Mouse (Mus musculus) WW6 (cell line): ENCODE measurements around the gene Alpk1.

Experiments
- DNase-seq: peaks from one replicate; pipeline ENCODE4 v3.0.0-alpha.2; 2013; ENCODE audit warnings: low read depth, low spot score

The Alpk1 gene

DNA sequence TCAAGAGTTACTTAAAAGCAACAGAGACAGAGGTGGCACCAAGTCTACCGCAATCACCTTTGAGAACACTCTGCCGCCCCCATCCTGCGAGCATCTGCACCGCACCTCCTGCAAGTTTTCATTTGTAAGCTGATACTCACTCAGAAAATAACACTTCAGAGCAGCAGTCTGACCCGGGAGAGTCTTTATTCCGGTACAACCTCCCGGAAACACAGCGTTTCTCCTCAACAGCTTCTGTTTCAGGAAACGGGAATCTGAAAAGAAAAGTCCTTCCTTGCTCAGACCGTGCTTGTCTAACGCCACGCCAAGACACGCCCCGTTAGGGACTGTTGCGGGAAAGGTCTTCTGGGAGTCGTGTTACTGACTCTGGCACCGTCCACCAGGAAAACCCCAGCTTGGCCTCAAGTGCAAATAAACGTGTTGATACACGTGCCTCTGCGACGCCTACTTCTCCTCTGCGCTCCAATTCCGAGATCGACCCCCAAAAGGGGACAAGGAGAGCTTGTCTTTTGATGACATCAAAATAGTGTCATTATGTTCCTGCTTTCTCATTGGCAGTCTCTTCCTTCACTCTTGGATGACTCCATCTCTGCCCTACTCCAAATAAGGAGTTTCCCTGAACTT lies at the start of gene Alpk1:
Gene Alpk1 (minus strand): TSS at position 507 of the 624 bp plus-strand sequence.
- no peak for DNase-seq

- DNase-seq: no peak
Observed at GRCm38 (mm10) chr3:127827123-127827522, 46.8 kb upstream of the Alpk1 start.

DNA sequence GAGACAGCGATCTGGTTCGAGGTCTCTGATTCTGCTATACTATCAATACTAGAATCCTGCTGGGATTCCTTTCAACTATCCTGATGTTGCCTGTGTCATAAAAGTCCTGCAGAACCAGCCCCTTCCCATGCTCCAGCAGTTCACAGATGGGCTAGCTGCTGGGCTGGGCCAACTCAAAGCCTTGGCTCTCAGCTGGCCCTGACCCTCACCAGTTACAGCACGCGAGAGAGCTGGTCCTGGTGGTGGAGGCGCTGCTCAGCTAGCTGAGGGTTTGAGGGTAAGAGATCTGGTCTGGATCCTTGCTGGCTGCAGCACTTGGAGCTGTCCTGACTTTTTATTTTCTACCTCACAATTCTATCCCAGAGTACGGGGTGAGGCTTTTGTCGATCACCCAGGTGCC lies 46.2 kb upstream of the Alpk1 start:
- no peak for DNase-seq

DNA sequence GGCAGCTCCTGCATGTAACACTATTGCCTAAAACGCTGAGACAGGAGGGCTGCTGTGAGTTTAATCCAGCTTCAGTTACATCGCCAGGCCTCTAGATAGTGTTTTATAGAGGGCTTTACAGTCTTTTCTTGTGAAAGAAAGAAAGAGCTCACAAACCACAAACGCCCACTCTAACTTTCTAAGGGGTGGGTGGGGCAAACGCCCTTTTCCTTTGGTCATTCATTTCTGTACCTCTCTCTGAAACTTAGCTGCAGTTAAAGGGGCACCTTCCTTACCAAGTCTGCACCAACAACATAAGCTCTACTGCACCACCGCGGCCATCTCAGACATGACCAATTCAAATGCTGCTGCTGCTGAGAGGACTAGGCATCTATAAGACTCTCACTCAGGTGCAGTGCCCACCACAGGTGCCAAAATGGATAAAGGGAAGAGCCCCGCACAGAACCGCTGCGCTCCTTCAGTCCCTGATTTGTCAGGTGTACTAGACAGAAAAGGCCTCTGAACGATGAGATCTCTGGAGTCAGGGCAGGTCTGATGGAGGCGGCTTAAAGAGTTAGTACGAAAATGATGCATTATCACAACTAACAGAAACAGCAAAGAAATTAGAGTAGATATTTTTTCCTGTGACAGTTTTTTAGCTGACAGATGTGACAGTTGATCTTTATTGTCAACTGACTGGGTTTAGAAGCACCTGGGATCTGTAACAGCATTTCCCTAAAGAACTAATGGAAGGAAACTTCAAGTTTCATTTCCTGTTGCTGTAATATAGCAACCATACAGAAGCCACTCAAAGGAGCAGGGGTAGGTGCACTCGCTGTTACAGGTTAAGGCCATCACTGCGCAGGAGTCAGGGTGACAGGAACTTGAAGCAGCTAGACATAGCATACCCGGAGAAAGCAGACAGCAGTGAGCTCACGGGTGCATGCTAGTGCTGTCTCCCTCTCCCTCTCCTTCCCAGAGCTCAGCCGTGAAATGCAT lies 43.8 kb upstream of the Alpk1 start:
- no peak for DNase-seq

GRCm38 (mm10) chr3:127821209-127821608 lies 40.9 kb upstream of the Alpk1 start:
- no peak for DNase-seq

- no peak for DNase-seq
Observed at GRCm38 (mm10) chr3:127820400-127820799, 40.1 kb upstream of the Alpk1 start.

DNA sequence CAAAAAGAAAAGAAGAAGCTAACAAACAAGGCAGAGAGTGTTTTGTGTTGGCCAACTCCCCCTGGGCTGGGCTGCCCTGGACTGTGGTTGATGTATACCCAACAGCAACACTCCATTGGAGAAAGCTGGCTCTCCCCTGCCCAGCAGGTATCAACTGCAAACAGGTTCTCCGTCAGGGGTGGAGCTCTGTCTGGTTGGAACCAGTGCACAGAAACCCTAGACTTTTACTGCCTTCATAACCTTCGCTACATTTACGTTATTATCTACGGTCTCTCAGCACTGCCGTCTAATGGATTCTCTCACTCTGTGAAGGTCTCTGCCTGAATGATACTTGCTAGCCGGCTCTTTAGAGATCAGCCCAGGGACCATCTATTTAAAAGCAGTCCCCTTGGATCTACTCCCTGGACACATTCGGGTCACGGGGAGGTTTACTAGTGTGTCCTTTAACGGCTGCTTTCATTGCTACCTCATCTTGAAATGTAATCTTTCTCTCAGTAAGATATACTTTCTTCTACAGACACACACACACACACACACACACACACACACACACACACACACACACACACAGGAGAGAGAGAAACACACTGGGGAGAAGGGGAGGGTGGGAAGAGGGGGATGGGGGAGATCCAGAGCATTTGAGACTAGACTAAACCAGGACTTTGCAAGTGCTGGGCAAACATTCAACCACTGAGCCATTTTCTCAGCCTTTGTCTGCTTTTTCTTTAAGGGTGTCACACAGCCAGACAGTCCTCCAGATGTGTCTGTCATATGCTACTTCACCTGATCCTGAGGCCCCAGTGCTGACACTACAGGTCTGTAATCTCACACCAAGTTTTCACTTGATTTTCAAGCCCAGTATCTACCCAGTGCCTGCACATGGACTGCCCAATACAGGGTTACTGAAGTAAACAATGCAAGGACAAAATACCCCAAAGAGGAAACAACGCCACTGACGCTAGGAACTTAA lies 38.7 kb upstream of the Alpk1 start:
- no peak for DNase-seq

DNA sequence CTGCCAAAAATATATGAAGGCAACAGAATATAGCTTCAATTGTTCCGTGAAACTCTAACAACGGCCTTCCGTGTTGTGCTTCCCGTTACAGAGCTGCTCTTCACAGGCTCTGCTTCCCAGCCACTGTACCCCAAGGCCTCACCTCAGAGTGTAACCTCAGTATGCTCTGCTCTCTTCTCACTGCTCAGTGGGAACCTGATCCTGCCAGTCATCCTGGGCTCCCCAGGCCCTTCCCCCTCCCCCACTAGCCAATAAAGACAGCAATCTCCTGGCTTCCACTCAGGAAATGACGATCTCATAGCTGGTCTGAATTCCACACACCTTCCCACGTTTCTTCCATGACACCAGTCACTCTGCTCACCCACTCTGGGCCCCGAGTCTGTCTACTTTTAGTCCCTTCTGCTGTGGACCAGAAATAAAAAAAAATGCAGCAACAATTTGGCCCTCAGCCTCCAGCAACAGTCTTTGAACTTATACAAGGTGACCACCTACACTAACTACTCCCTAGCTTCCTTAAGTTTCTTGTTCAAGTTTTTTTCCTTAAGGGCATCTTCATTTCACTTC lies 36.9 kb upstream of the Alpk1 start:
- DNase-seq: no peak

GRCm38 (mm10) chr3:127809103-127809502 lies 28.8 kb upstream of the Alpk1 start:
- DNase-seq: no peak

DNA sequence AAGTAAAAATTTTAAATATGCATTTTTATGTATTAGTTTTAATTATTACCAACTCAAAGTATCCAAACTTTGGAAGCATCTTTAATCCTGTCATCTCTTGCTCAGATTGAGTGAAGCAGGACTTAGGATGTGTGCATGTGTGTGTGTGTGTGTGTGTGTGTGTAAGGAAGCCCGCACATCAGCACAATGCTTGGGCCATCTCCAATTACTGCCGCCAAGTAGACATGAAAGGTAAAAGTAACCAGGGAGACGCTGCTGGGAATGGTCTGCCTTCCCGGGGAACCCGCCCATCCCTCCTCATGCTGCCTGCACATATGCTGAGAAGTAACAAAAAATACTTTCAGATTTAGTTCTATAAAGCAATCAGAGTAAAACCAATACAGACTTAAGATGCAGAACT lies 27.5 kb upstream of the Alpk1 start:
- DNase-seq: no peak

GRCm38 (mm10) chr3:127805991-127806390 lies 25.7 kb upstream of the Alpk1 start:
- no peak for DNase-seq

DNA sequence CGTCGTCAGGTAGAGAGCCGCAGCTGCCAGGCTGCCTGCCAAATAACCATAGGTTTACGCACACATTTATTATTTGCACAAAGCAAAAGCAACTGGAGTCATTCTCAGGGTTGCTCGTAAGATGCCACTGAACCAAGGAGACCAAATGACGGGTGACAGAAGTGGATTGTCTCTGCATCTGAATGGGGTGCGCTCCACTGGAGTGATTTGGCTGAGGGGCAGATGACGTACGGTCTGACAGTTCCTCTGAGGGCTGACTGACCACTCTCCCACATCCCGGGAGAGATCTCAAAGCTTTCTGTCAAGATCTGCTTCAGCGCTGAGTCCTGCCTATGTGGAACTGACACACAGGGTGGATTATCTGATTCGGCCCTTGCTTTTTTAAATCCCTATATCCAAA lies 24.7 kb upstream of the Alpk1 start:
- no peak for DNase-seq

DNA sequence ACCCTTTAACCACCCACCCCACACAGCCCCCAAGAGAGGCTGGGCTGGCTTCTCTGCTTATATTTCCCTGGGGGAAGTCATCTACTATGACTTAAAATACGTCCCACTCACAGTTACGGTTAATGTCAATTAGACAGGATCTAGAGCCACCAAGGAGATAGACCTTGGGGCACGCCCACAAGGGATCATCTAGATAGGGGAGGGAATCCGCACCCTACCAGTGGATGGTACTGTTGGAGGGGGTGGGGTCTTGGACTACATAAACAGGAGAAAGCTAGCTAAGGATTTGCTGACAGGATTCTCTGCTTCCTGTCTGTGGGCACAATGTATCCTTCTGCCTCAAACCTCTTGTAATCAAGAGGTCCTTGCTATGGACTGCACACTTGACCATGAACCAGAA lies 24.1 kb upstream of the Alpk1 start:
- no peak for DNase-seq

GRCm38 (mm10) chr3:127802814-127803213 lies 22.5 kb upstream of the Alpk1 start:
- no peak for DNase-seq

DNA sequence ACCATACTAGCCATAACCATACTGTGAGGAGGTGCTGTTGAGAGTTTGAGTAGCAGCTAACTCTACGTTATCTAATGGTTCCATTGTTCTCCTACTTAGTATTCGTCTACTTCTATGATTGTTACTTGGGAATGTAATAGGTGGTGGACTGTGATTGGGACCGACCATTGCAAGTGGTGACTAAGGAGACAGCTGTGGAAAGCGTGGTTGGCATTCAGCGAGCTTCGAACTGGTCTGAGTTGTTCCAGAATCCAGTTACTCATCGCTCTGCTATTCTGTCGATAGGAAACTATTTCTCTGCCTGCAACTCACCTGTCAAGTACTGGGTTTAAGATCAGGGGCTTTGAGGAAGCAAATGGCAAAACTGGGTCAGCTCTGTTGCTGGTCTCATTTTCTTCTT lies 20.8 kb upstream of the Alpk1 start:
- no peak for DNase-seq

DNA sequence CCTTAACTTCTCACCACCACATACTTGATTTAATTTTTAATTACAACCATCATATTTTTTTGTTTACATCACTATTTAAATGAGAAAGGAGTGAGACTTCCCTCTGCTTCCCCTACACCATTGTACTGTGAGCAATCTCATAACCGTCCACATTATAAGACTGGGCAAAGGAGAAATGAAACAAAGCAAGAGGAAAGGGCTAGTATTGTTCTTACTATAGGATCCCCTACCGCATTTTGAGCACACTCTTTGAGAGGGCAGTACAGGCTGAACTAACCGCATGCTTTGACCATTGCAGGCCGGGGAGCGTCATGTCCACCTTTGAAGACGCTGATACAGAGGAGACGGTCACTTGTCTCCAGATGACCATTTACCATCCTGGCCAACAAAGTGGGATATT lies 15.9 kb upstream of the Alpk1 start:
- DNase-seq: no peak

DNA sequence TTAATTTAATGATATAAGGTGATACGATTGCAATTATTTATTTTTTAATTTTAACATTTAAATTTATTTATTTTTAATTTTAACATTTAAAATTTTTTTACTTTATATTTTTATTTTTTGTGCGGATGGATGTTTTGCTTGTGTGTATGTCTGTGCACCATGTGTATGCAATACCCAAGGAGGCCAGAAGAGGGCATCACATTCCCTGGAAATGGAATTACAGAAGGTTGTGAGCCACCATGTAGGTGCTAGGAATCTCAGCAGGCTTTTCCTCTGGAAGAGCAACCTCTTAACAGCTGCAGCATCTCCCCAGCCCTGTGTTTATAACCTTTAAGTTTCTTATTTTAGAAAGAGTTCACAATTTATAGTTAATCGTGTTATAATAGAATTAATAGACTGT lies 15.4 kb upstream of the Alpk1 start:
- DNase-seq: no peak

DNA sequence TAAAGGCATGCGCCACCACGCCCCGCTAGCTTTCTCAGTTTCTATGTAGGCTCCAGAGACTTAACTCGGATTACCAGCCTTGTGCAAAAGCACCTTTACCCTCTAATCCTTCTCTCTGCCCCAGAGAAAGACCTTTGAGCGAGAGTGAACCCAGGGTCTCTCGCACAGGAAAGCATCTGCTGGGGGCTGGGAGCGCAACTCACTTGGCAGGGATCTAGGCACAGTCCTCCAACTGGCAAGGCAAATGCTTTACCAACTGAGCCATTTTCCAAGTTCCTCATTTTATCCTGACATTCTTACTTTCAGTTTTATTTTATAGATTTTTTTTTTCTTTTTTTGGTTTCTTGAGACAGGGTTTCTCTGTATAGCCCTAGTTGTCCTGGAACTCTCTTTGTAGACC lies 12.7 kb upstream of the Alpk1 start:
- no peak for DNase-seq

GRCm38 (mm10) chr3:127791595-127792561 lies 11.6 kb upstream of the Alpk1 start:
- DNase-seq: no peak

DNA sequence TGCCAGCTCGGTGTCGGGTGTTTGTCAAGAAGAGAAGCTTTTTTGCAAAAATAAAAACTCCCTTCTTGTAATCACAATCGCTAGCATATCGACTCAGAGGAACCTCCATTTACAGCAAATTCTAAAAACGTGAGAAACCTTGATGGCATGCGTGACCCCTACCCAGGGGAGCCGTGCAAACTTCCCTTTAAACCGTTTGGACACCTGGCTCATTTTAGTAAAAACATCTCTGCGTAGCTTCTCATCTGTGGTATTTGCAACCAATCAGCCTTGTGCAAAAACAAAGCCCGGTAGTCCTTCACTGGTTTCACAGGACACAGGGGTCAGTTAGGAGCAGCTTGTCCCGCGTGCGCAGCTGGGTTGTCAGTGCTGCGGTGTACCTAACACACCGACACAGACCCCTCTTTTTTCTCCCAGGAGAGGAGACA lies 10.7 kb upstream of the Alpk1 start:
- no peak for DNase-seq
